Mouse (Mus musculus): Measurements from ENCODE around the gene Wwox.

Gene Wwox

GRCm38 (mm10) chr8:114439334-114440204 lies at the start of gene Wwox:
TSS of gene Wwox (plus strand) at chr8:114439655.
- peak; percentile 99 for DNase-seq

- DNase-seq = peak; percentile 26
Observed at GRCm38 (mm10) chr8:114390465-114391254, 48.8 kb upstream of the Wwox start.

GRCm38 (mm10) chr8:114398326-114398725 lies 41.1 kb upstream of the Wwox start:
- DNase-seq = no peak

- DNase-seq = no peak
Observed at GRCm38 (mm10) chr8:114399273-114399672, 40.2 kb upstream of the Wwox start.

- DNase-seq = peak; percentile 7
Observed at GRCm38 (mm10) chr8:114401679-114402078, 37.8 kb upstream of the Wwox start.

- no peak for DNase-seq
Observed at GRCm38 (mm10) chr8:114411421-114411820, 28.0 kb upstream of the Wwox start.

GRCm38 (mm10) chr8:114417786-114418185 lies 21.7 kb upstream of the Wwox start, which contains the start of gene Clec3a:
TSS of gene Clec3a (plus strand) at chr8:114418086.
- DNase-seq = no peak

GRCm38 (mm10) chr8:114418486-114418885 lies 21.0 kb upstream of the Wwox start:
- no peak for DNase-seq

GRCm38 (mm10) chr8:114418904-114419303 lies 20.6 kb upstream of the Wwox start:
- no peak for DNase-seq

- DNase-seq = no peak
Observed at GRCm38 (mm10) chr8:114421544-114421943, 17.9 kb upstream of the Wwox start.

- DNase-seq = peak; percentile 68
Observed at GRCm38 (mm10) chr8:114438236-114438635, 1.2 kb upstream of the Wwox start.

- no peak for DNase-seq
Observed at GRCm38 (mm10) chr8:114440205-114440589, 742 bp downstream of the Wwox start.

GRCm38 (mm10) chr8:114441616-114442015 lies 2.2 kb downstream of the Wwox start:
- peak; percentile 72 for DNase-seq

GRCm38 (mm10) chr8:114446884-114447283 lies 7.4 kb downstream of the Wwox start:
- DNase-seq = no peak

- no peak for DNase-seq
Observed at GRCm38 (mm10) chr8:114452278-114452677, 12.8 kb downstream of the Wwox start.

GRCm38 (mm10) chr8:114452781-114453221 lies 13.3 kb downstream of the Wwox start:
- peak; percentile 93 for DNase-seq

- no peak for DNase-seq
Observed at GRCm38 (mm10) chr8:114455302-114455701, 15.8 kb downstream of the Wwox start.

- DNase-seq = no peak
Observed at GRCm38 (mm10) chr8:114455953-114456352, 16.5 kb downstream of the Wwox start.

GRCm38 (mm10) chr8:114458113-114458784 lies 18.8 kb downstream of the Wwox start:
- DNase-seq = no peak

- DNase-seq = peak; percentile 71
Observed at GRCm38 (mm10) chr8:114460600-114460999, 21.1 kb downstream of the Wwox start.

GRCm38 (mm10) chr8:114462591-114462990 lies 23.1 kb downstream of the Wwox start:
- no peak for DNase-seq

GRCm38 (mm10) chr8:114463305-114463704 lies 23.9 kb downstream of the Wwox start:
- DNase-seq = no peak
